Mouse (Mus musculus) testis, adult 2 months (tissue): ENCODE results near the gene Pnkd.

Experiments used
- CTCF ChIP-seq: fragments of 200-500 bp; IDR thresholded peaks from 2 replicates; pipeline ENCODE4 v1.5.1; 2012; ENCODE audit warnings: low read depth, mild to moderate bottlenecking, inconsistent platforms, low read length, moderate library complexity; ENCODE audit not compliant: control insufficient read depth, insufficient read depth, insufficient replicate concordance
- POLR2A ChIP-seq: fragments of 200-500 bp; IDR thresholded peaks from 2 replicates; pipeline ENCODE4 v1.6.1; 2012; ENCODE audit warnings: low read depth, mild to moderate bottlenecking, inconsistent platforms, low read length, moderate library complexity; ENCODE audit not compliant: control insufficient read depth

GRCm38 (mm10) chr1:74316114-74316827 lies 31.5 kb downstream of the Pnkd start:
- TF ChIP-seq POLR2A (no peak), CTCF (no peak)
